Mouse (Mus musculus): ENCODE measurements around the gene Astn1.
A peak's percentile ranks its signal among the peaks of the same experiment; 100 is the strongest.

Gene Astn1

DNA sequence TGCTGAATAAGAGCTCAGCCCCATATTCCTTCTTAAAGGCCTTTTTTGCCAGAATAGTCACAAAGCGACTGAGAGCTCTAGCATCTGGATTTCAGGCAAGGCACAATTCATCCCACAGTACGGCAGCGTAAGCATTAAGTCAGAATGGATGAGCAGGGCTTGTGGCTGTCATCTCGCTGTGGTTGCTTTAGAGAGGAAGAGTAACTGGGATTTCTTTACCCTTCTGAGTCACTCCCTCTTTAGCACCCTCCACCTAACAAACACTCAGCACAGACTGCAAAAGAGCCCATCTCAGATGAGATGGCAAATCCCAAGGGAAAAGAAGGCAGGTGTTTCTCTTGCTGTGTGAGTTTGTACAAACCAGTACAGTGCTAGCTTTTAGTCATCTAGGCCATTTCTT is 183.0 kb downstream of the Astn1 start:
- no peak for DNase-seq

DNA sequence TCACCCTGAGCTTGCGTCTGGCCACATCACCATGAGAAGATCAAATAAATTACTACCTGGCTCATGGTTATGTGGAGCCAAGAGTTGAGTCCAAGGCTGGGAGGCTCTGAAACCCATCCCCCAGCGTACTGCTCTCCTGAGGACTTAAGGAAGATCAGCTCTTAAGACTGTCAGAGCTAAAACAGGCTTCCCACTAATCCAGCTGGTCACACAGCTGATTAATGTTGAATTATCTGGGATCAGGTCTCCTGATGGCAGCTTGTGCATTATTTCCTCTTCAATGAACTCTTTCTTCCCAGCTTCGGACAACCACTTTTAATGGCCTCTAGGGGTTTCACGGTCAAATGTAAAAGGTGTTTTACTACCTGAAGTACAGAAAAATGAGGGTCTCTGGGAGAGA is 184.4 kb downstream of the Astn1 start:
- no peak for DNase-seq

DNA sequence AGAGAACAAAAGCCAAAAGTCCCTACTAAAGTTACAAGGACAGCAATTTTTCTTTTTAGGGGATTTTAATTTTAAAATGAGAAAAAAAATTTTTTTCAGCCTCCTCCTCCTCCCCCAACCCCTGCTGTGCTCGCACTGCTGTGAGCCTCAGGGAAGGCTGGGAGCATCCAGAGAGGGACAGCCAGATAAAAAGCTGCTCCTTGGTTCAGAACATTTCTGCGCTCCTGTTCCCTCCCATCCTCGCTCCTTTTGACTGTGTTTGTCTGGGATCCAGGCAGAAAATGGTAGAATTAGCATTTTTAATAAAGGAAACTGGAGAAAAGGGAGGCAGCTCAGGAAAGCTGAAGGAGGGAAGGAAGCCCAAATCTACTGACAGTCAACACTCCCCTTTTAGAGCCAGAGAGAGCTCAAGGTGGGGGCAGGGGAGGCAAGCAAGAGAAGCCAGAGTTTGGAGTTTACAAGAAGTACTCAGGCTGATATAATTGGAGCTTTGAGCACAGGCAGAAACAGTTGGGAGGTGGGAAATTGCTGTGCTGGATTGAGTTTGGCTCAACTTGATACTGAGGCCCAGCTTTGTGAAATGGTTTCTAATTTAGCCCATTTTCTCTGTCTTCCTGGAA is 185.6 kb downstream of the Astn1 start:
- DNase-seq, result peak; percentile 75

DNA sequence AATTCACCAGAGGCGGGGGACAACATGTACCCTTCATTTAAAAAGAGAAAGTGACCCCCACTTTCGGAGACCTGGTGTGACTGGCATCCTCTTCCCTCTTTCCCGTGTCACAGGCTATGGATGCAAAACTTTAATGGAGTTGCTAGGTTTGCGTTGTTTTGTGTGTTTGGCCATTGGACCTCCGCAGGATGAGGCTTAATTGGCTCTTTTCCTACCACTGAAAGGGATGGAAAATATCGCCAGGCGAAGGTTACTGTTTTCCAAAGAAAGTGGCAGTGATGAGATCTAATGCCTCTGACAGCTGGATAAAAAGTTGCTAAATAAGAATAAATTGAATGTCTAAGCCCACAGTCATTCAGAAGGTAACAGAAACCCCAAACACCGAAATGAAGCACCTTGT is 186.2 kb downstream of the Astn1 start:
- DNase-seq, result no peak

DNA sequence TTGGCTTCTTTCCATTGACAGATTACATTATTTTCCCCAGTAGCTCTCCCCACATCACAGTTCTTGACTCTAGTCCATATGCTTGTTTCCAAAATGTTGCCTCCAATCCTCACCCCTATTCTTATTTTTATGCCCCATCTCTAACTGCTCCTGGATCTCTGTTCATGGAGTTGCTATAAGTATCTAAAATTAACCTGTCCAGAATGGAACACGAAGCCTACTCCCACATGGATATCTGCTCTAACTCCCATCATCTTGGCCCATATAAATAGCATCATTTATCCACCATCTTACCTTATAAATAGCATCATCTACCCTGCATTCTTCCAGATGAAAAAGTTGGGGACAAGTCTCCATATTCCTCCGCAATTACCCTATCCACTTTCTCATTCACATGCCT is 187.5 kb downstream of the Astn1 start:
- no peak for DNase-seq

DNA sequence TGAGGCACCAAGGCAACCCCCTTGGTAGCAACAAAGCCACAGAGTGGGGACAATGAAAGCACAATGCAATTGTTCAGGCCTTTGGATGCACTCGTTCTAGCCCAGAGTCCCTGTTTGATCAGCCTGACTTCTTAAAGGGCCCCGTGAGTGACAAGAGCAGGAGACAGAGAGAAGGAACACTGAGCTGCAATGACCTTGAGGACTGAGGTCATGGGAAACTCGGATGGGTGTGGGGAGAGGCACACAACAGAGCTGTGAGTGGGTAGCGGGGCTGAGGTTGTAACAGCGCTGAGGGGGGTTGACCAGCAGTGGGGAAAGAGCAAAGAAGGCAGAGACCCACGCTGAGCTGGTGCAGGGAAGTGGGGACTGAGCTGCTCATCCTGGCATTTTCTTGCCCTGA is 189.9 kb downstream of the Astn1 start:
- no peak for DNase-seq

DNA sequence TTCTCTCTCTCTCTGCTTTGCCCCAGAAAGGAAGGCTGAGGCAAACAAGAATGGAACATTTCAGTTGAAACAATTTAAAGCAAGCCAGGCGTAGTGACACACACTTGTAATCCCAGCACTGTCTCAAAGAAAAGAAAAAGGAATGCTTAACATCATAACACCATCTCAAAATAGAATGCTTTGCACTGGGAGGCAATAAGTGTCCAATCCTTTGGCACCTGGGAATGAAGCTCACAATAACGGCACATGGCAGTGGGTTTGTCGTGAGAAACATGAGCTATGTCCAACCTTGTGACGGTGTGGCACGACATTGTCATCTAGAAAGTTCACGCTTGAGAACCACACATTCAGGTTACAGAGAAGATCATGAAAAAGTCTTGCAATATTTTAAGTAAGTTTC is 191.3 kb downstream of the Astn1 start:
- DNase-seq, result no peak

DNA sequence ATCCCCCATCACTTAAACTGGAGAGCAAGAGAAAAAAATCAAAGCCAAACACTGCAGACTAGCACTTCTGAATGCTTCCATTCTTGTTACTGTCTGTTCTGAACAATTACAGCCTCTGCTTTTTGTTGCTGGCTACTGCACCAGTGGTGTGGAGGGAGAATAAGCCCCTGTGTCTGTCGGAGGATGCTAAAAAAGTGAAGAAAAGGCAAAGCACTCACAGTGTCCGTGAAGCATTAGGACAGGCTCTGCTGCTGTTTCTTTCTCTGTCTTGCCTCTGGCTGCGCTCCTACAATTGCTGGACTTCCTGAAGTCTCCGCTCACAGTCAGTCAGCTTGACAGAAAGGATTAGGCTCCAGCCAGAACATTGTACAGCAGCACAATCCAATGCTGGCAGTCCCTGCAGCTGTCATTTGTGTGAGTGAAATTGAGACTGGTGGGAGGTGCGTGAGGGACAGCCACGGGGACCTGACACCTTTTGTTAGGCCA is 192.0 kb downstream of the Astn1 start:
- DNase-seq, result peak; percentile 15

DNA sequence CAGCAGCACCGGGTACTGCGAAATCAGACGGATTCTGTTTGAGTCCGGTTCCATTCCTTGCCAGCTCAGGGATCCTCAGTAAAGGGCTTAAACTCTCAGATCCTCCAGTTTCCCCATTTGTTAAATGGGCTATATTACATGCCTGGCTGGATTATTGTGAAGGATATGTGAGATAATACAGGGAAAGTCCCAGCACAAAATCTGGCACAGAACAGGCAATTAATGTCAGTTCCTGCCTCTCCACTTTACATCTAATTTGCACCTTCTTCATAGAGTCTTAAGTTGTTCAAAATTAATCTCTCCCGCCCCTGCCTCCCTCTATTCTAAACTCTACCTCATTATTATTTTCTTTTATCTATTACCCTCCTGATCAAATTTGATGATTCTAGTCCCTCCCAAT is 211.1 kb downstream of the Astn1 start:
- DNase-seq, result no peak

DNA sequence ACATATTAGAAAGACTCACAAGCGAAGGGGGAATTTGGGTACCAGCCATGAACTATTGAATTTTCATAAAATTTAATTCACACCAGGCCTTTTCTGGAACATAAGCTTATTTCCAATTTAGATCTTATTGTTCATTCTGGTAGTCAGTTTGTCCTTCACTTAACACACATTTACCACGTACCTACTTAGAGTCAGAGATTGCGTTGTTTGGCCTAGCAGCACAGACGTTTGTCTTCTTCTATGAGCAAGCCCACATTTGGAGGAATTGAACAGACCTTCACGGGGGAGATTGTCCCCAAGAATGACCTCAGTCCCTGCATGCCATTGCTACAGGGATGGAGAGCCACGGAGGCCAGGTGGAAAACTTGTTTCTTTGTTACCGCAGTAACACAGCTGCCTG is 211.5 kb downstream of the Astn1 start:
- no peak for DNase-seq

DNA sequence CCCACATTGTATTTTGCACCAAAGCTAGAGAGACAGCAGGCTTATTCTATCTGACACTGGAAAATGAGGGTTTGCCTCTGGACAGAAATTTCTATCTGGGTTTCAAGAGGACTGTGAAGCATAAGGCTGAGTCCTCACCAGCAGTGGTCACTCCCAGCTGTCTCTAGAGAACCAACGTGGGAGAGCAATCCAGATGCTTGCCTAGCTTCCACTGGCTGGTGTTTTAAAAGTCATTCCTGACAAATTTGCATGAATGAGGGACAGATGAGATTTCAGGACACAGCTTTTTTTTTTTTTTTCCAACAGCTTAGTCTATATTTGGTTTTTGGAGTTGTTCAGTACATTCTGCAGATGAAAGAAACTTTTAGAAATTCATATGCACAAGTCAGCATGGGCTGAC is 213.9 kb downstream of the Astn1 start:
- DNase-seq, result no peak

DNA sequence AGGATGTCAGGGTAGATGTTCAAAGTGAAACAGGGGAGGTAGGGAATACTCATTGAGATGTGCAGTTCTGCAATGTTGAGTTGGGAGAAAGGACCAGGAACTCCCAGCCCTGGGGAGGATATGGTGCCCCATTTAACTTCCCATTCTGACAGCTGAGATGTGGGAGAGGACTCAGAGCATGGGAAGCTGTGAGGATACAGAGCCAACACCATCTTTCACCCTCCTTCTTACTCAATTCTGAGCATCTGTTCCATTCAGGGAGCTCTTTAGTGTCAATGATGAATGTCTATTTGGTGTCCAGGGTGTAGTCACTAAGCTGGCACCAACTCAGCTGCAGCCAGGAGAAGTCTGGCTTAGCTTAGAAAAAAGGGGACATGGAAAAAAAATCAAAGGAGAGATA is 219.7 kb downstream of the Astn1 start:
- DNase-seq, result peak; percentile 65

DNA sequence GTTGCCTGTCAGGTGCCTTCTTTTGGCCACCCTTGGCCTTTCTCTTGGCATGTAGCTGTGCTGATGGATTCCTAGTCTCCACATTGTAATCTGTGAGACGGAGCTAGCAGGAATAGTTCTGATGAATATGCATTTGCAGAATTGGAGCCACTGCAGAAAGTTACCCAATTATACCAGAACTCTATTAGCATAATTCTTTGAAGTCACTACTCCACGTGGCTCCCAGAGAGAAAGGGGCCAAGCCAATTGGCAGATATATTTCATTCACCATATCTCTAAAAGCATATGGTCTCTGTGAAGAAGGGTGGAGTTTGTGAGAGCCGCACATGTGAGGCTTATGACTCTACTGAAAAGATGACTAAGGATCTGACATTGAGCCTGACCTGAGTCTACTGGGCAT is 226.8 kb downstream of the Astn1 start:
- peak; percentile 21 for DNase-seq

DNA sequence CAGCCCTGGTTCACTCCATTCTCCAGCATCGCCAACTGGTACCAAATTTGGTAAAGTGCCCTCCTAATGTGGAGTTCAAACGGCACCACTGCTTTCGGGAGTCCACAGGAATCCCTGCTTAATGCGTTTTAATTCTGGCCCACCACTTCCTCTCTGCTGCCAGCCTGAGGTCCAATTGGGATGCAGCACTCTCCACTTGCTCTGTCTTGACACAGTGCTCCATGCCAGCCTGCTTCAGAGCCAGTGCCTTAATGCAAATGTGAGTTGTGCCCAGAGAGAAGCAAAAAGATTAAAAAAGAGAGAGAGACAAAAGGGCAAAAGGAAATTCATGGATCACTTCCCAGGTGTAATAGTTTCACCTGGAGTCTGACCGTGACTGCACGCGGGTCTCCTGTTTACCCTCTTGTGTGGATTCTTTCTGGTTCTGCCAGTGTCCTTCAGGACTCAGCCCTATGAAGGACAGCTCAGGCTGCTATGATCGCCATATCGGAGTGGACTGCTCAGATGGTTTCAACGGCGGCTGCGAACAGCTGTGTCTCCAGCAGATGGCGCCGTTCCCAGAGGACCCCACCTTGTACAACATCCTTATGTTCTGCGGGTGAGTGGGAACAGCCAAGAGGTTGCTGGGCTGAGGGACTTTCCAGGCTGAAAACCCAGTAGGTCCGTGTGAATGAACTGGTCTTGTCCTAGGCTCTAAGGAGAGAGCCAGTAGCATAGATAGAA is 234.8 kb downstream of the Astn1 start:
- no peak for DNase-seq

DNA sequence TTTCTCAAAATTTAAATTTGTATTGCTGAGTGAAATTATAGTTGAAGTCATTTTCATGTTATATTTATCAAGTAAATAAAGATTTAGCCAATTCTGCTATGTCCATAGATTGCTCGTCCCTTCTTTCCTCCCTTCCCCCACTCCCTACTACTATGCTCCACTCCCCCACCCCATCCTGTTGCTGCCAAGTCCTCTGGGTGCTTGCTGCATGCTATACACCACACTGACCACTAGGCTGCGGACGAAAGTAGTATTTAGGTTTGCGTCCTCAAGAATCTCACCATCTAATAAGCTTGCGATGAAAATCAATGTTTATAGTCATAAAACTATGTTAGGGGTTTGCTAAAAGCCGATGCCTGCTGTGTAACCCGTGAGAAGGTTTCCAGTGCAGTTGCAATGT is 235.9 kb downstream of the Astn1 start:
- DNase-seq, result no peak

DNA sequence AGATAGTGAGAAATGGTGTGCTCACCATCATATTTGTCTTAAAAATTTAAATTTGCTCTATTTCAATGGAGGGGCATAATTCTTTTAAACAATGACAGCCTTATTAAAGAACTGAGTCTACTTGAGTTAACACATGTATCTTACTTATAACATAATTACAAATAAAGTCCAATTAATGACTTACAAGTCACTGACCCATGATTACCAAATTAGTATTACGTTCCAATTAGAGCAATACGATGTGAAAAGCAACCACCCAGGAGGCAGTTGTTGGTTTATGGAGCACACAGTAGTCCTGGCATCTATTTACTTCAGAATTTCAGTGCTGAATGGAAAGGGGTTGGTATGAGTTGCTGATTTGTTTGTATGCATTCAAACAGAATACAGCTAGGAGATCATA is 237.4 kb downstream of the Astn1 start:
- DNase-seq, result no peak

DNA sequence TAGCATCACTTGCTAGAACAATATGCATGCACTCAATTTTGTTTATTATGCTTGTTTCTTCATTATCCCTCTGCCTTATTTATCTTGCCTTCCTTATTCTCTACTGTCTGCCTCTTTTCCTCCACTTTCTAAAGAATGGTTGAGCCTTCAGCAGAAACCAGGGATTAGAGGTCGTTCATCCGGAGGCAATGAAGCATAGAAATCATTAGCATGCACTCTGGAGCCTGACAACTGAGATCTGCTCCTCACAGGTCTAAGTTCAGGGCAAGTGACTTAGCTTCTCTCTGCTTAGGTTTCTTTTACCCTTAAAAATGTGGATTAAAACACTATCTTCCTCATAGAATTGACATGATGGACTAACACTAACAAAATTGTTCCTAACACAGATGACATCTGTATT is 241.0 kb downstream of the Astn1 start:
- DNase-seq, result no peak

DNA sequence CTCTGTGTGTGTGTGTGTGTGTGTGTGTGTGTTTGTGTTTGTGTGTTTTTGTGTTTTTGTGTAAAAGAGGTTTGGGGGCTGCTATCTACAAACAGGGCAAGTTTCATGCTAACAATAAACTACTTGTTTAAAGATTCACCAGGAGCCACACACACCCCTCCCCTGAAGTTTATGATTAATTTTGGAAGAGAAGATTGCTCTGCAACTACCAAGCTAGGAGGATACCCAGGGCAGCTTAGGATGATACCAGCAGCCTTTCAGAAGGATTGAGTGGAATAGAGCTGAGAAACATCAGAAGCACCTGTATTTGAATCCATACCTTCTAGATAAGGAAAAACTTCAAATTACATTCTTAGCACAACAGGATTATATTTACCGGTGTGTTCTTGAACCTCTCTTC is 242.1 kb downstream of the Astn1 start:
- no peak for DNase-seq

DNA sequence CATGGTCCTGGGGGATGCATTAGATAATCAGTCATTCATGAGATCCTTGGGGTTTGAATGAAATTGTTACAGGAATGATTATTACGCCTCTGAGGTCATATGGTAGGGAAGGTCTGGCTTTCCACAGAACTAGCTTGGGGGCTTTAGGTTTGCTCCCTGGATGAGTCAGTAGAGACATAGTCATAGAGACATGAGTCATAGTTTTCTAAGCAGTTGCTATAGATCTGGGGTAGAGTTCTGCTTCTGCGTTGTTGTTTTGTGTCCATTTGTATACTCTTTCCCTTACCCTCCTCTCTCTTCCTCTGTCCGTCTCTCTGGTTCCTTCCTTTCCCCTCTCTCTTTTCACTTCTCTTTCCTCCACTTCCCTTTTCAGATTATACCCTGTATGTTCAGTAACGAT is 243.5 kb downstream of the Astn1 start:
- no peak for DNase-seq

DNA sequence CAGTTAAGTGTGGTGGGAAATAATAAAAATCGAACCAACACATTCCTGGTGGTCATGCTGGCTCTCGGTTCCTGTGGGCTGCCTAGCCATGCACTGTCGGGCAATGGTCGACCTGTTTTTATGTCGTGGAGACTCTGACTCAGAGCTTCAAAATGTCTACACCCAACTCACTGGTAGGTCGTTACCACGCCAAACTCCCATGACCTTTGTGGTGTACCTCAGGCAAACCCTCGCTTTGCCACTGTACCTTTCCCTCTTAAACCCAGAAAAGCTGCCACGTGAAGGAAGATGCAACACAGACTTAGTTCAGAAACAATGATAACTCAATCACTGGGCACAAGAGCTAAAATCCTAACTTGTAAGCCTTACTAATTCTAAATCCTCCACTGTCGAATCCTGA is 244.3 kb downstream of the Astn1 start:
- DNase-seq, result no peak

DNA sequence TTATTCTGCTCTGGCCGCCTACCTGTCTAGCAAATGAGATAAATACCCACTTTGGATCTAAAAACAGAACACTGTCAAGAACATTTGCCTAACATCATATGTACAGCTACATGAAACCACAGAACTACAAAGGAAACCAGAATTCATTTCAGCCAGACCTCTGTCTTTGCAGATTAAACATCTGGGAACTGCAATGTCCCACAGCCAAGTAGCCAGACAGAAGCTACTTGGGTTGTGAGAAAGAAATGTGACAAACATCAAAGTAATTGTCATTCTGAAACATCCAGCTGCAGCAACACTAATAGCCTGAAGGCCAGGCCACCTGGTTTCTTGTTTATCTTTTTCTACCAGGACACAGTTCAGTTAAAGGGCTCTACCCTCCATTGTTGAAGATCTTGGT is 245.1 kb downstream of the Astn1 start:
- no peak for DNase-seq

DNA sequence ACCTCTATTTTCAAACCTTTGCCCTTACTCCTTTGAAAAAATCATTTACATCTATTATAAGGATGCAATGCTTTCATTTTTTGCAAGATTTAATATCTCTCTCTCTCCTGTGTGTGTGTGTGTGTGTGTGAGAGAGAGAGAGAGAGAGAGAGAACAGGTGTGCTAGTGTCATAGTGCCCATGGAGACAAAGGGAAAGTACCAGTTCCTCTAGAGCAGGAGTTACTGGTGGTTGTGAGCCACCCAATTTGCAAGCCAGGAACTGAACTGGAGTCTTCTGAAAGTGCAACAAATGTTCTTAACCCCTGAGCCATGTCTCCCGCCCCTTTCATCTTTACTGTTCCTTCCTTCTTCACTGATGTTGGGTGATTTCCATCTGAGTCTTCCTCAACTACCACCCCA is 253.1 kb downstream of the Astn1 start:
- no peak for DNase-seq

DNA sequence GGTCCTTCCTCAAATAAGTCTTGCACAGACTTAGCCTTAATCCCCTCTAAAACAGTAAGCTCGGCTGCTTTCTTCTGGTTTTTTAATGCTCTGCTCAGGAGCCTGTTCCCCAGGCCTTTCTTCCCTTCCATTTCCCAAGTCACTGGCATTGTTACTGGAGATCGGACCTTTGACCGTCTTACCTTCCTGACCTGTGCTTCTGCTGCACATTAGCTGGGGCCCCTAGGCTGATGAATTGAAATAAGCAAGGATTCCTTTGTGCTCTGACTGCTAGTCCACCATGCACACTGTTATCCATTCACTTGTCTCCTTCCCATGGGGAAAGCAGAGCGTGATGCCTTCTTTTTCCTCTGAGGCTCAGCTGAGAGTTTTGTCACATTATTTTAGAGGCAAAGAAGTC is 255.9 kb downstream of the Astn1 start:
- DNase-seq, result no peak

DNA sequence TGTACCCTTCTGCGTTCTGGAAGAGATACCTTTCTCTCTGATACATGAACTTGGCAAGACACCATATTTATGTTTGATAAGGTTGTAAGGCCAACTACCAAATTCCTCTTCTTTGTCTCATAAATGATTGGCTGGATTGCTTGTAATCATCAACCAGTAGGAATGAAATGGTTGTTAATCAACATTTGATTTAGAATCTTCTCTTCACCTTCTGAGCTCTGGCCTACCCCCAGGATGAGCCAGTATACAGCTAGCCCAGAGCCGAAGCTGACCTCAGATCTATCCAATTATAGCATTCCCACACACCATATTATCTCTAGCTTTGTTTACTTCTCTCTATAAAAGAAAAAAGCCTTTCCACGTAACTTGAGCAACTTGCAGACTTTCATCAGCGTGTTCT is 270.9 kb downstream of the Astn1 start:
- no peak for DNase-seq

DNA sequence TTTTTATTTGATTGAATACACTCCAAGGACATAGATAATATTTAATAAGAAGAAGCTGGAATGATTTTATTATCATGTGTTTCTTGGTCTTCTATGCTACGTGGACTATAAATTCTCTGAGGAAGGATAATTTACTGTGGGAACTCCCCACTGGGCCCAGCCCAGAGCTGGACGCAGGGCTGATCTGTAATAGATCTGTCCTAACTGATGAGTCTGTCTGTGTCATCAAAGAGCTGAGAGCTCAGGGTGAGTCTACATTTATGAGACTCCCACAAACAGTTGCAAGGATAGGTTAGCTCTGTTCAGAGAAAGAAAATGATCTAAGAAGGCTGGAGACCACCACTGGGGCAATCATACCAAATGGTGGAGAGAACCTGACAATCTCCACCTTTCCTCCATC is 271.4 kb downstream of the Astn1 start:
- DNase-seq, result no peak
